Mouse (Mus musculus): ENCODE measurements around the gene Trak1.

GRCm38 (mm10) chr9:121383180-121383586, 85.9 kb downstream of the Trak1 start:
- TF ChIP-seq CTCF (IDR thresholded peaks at IDR 0.05; ENCODE audit: low read depth, low read length) (no peak), POLR2A (IDR thresholded peaks at IDR 0.05; ENCODE audit: extremely low read depth, insufficient read depth, low read length) (peak; percentile 49; the same call in 1 of the 2 replicates)
